Mouse (Mus musculus) kidney, adult 2 months (tissue): ENCODE data around the gene Ptbp2. TPM values are rescaled to one million over a fixed set of nuclear protein-coding genes. Genes with fewer than 3 reads are reported as not detected.

Experiments used
- DNase-seq: peaks from one replicate; pipeline ENCODE4 v3.0.0; 2021
- H3K27ac ChIP-seq: fragments of 200-500 bp; 2 replicates; pipeline ENCODE4 v1.5.1; 2012; ENCODE audit warnings: low read depth, low read length, control low read depth, inconsistent platforms; ENCODE audit not compliant: insufficient read depth
- H3K27me3 ChIP-seq: fragments of 200-500 bp; replicated peaks from 2 replicates; pipeline ENCODE4 v1.6.1; 2012; ENCODE audit warnings: mild to moderate bottlenecking, moderate library complexity, low read length, inconsistent platforms; ENCODE audit not compliant: control insufficient read depth, insufficient read depth
- H3K36me3 ChIP-seq: fragments of 200-500 bp; 2 replicates; pipeline ENCODE4 v1.6.1; 2012; ENCODE audit warnings: mild to moderate bottlenecking, moderate library complexity, low read length, inconsistent platforms; ENCODE audit not compliant: control insufficient read depth, insufficient read depth
- H3K4me1 ChIP-seq: fragments of 200-500 bp; 2 replicates; pipeline ENCODE4 v1.6.1; 2011; ENCODE audit warnings: low read length; ENCODE audit not compliant: control insufficient read depth, insufficient read depth
- H3K4me3 ChIP-seq: fragments of 200-500 bp; 2 replicates; pipeline ENCODE4 v1.5.1; 2011; ENCODE audit warnings: mild to moderate bottlenecking, low read depth, low read length, control low read depth; ENCODE audit not compliant: insufficient read depth
- CTCF ChIP-seq: fragments of 200-500 bp; conservative IDR thresholded peaks from 2 replicates; pipeline ENCODE4 v1.5.1; 2011; ENCODE audit warnings: low read depth, mild to moderate bottlenecking, control low read depth, low read length, moderate library complexity, mixed read lengths; ENCODE audit not compliant: insufficient read depth, insufficient read length
- POLR2A ChIP-seq: fragments of 200-500 bp; IDR thresholded peaks from one replicate; pipeline ENCODE4 v1.6.1; 2011; ENCODE audit warnings: low read depth, low read length, control low read depth
- WGBS: fragments of 180-500 bp; shearing (Covaris S2); methylation state at CpG from one replicate; pipeline ENCODE4 v1.1.7; 2018; 5-methylcytosine and 5-hydroxymethylcytosine counted together
- polyA plus RNA-seq: library from polyadenylated mRNA; depleted of rRNA; stranded (reverse); fragments of >200 nt; gene quantifications from 2 replicates; pipeline ENCODE4 v1.2.3, GENCODE M21; 2012

Ptbp2 gene
- polyA plus RNA-seq, 1 experiment = 8.2 TPM

DNA sequence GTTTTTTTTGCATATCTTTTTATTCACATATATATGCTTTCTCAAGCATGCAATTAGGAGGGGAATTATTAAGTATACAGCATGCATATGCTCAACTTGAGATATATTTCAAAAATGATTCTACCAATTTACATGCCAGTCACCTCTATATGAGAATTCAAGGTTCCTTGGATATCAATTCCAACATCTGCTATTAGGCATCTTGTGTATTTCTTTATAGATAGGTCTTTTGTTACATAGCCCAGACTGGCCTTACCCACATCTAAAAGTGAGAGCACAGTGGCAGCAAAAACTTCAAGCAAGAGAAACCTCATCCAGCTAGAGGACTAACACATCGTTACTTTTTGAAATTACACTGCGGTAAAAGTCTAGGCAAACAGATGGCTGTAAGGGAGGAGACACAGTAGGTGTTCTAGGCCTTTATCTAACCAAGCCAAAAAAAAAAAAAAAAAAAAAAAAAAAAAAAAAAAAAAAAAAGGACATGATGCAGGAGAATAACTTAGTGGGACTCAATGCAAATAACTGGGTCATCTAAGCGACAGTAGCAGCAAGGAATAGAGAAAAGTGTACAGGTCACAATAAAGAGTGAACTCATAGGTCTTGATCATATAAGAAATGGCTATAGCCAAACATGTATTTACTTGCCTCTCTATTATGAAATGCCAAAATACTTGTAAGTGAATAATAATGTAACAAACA, 34.6 kb downstream of the Ptbp2 start:
- H3K4me1 ChIP-seq = no peaks in the 10 kb centered on the region
- H3K27ac ChIP-seq = no peak overlapping the region
- no peak for DNase-seq
- H3K4me3 ChIP-seq = no peak overlapping the region
- TF ChIP-seq CTCF = no peak
- no peak for TF ChIP-seq POLR2A
- 89% methylated on average over 3 of the region's 3 CpGs for WGBS
- H3K36me3 ChIP-seq = no peaks in the 10 kb centered on the region; the same call in 1 of the 2 replicates
- no peaks in the 10 kb centered on the region for H3K27me3 ChIP-seq

DNA sequence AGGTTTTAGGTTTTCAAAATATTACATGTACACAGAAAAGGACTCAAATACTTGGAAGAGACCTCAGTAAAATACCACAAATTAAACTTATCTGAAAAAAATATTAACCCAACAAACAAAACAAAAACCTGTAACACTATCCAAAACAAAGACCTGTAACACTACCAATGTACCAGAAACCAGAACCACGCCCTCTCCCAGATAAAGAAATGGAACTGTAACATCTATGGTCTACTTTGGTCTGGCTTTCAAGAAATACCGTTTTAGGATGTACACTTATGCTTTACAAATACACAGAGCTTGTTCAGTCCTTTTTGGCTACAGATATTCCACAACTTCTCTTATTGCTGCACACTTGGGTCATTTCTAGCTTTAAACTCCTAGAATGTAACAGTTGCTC, 35.1 kb downstream of the Ptbp2 start:
- no peak for DNase-seq
- Histone ChIP-seq H3K36me3 (no peaks in the 10 kb centered on the region; the same call in 1 of the 2 replicates), H3K4me1 (no peaks in the 10 kb centered on the region), H3K27me3 (no peaks in the 10 kb centered on the region), H3K27ac (no peak overlapping the region), H3K4me3 (no peak overlapping the region)
- no peak for TF ChIP-seq CTCF
- TF ChIP-seq POLR2A = no peak
- 92% methylated on average over 2 of the region's 2 CpGs for WGBS

DNA sequence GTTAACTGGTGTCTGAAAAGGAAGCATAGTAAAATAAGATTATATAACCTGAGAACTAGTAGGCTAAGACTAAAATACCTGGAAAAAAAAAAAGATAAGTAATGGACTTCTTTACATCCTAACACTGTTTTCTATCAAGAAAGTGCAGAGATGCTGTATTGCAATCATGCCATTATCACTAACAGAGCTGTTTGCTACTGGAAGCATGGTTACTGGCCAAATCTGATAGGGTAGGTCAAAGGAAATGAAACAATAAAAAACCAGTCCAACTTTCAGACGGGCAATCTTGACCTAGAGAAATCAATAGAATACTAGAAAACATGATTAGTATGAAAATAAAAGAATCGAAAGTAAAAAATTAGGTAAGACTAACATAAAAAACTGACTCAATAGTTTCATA, 37.6 kb downstream of the Ptbp2 start:
- no peak for DNase-seq
- 74% methylated on average over 2 of the region's 2 CpGs for WGBS
- Histone ChIP-seq H3K36me3 (no peaks in the 10 kb centered on the region; the same call in 1 of the 2 replicates), H3K4me3 (no peak overlapping the region), H3K27ac (no peak overlapping the region), H3K4me1 (no peaks in the 10 kb centered on the region), H3K27me3 (no peaks in the 10 kb centered on the region)
- TF ChIP-seq POLR2A (no peak), CTCF (no peak)

DNA sequence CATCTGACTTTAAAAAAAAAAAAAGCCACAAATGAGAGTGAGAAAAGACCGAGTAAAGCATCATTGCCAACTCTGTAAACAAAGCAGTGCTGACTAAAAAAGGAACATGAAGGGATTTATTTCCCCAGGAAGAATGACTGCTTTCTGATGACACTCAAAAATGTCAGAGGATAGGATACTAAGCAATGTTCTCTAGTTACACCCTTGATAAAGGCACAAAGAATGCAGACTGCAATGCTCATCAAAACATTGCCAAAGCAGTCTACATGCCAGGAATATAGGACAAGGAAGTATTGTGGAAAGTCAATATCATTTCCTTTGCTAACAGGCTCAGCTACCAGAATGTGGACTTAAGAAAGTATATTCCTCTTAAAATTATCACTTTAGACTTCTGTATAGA, 38.5 kb downstream of the Ptbp2 start:
- Histone ChIP-seq H3K27me3 (no peaks in the 10 kb centered on the region), H3K4me3 (no peak overlapping the region), H3K4me1 (no peaks in the 10 kb centered on the region), H3K27ac (no peak overlapping the region), H3K36me3 (no peaks in the 10 kb centered on the region; the same call in 1 of the 2 replicates)
- WGBS = 47% methylated on average over 1 of the region's 1 CpGs
- no peak for DNase-seq
- TF ChIP-seq POLR2A = no peak
- no peak for TF ChIP-seq CTCF

DNA sequence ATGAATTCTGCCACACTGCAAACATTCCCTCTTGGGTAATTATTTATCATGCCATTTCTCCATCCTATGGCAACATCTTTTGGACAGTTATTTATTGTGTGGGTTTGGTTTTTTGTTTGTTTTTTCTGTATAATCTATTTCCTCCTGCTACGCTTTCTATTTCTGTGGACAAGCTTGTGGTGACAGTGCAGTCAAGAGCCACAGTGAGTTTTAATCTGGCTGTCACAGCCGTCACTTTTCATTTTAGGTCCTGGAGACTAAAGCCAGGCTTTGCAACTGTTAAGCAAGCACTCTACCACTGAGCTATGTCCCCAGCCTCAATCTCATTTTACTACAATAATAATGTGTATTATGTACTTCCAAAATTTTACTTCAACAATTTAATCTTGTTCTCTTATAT, 54.4 kb downstream of the Ptbp2 start:
- H3K36me3 ChIP-seq = no peaks in the 10 kb centered on the region; the same call in 1 of the 2 replicates
- WGBS = 82% methylated on average over 2 of the region's 2 CpGs
- H3K4me1 ChIP-seq = no peaks in the 10 kb centered on the region
- H3K4me3 ChIP-seq = no peak overlapping the region
- TF ChIP-seq CTCF (no peak), POLR2A (no peak)
- H3K27me3 ChIP-seq = no peaks in the 10 kb centered on the region
- H3K27ac ChIP-seq = no peak overlapping the region
- no peak for DNase-seq

DNA sequence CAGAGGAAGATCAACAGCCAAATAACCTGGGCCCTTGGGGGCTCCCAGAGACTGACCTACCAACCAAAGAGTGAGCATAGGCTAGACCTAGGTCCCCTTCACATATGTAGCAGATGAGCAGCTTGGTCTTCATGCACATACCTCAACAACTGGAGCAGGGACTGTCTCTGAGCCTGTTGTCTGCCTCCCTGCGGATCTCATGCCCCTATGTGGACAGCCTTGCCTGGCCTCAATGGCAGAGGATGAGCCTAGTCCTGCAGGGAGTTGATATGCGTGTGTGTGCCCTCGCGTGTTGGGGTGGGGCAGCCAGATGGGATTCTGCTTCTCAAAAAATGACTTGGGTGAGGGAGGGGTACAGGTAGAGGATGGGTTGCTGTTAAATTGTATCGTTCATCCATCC, 72.2 kb downstream of the Ptbp2 start:
- Histone ChIP-seq H3K27me3 (no peaks in the 10 kb centered on the region), H3K4me3 (no peak overlapping the region), H3K27ac (no peak overlapping the region), H3K36me3 (no peaks in the 10 kb centered on the region), H3K4me1 (no peaks in the 10 kb centered on the region)
- 97% methylated on average over 5 of the region's 5 CpGs for WGBS
- no peak for DNase-seq
- TF ChIP-seq CTCF = no peak
- no peak for TF ChIP-seq POLR2A

DNA sequence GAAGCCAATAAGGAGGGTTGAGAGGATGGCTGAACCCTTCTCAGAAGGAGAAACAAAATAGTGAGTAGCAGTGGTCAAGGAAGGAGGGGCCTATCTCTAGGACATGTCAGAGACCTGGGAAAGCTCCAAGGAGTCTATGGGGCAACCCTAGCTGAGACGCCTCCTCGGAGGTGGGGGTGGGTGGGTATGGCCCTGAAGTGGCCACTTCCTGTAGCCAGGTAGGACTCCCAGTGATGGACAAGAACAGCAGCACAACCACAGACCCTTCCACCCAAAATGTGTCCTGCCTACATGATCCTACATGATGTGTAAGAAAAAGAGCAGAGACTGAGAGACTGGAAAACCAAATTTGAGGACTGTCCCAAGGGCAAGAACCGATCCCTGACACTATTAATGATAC, 72.8 kb downstream of the Ptbp2 start:
- TF ChIP-seq POLR2A = no peak
- TF ChIP-seq CTCF = no peak

More for the DNA sequence above, 72.8 kb downstream of the Ptbp2 start:
- Histone ChIP-seq H3K4me1 (no peaks in the 10 kb centered on the region), H3K27me3 (no peaks in the 10 kb centered on the region), H3K4me3 (no peak overlapping the region), H3K36me3 (no peaks in the 10 kb centered on the region), H3K27ac (no peak overlapping the region)
- no peak for DNase-seq
- 95% methylated on average over 3 of the region's 3 CpGs for WGBS
